Mouse (Mus musculus) forebrain, embryonic 15.5 days (tissue): ENCODE results near the gene Ssbp3. TPM values are rescaled to one million over a fixed set of nuclear protein-coding genes. Genes with fewer than 3 reads are reported as not detected.

ENCODE experiments used
- ATAC-seq: fragments of 200-750 bp; cut with Nextera tagmentation; replicated peaks from 2 replicates; pipeline ENCODE4 v1.8.0; 2017; ENCODE audit warnings: mild to moderate bottlenecking, moderate TSS enrichment, moderate library complexity
- H3K27ac ChIP-seq: fragments of 300-500 bp; sonication (generic); replicated peaks from 2 replicates; pipeline ENCODE4 v1.5.1; 2015; ENCODE audit warnings: mild to moderate bottlenecking, inconsistent platforms
- H3K27me3 ChIP-seq: fragments of 300-500 bp; sonication (generic); 2 replicates; pipeline ENCODE4 v1.6.1; 2015; ENCODE audit warnings: inconsistent platforms
- H3K36me3 ChIP-seq: fragments of 300-500 bp; sonication (generic); 2 replicates; pipeline ENCODE4 v1.6.1; 2015; ENCODE audit warnings: mild to moderate bottlenecking, inconsistent platforms
- H3K4me1 ChIP-seq: fragments of 300-500 bp; sonication (generic); 2 replicates; pipeline ENCODE4 v1.6.1; 2015; ENCODE audit warnings: inconsistent platforms
- H3K4me2 ChIP-seq: fragments of 300-500 bp; sonication (generic); replicated peaks from 2 replicates; pipeline ENCODE4 v1.6.1; 2015; ENCODE audit warnings: mild to moderate bottlenecking, inconsistent platforms
- H3K4me3 ChIP-seq: fragments of 300-500 bp; sonication (generic); 2 replicates; pipeline ENCODE4 v1.5.1; 2015; ENCODE audit warnings: mild to moderate bottlenecking, inconsistent platforms
- H3K9ac ChIP-seq: fragments of 300-500 bp; sonication (generic); replicated peaks from 2 replicates; pipeline ENCODE4 v1.6.1; 2015; ENCODE audit warnings: mild to moderate bottlenecking, inconsistent platforms
- H3K9me3 ChIP-seq: fragments of 300-500 bp; sonication (generic); 2 replicates; pipeline ENCODE4 v1.6.1; 2016; ENCODE audit warnings: inconsistent platforms
- WGBS: fragments of 180-500 bp; shearing (Covaris S2); methylation state at CpG from one replicate; pipeline ENCODE4 v1.1.7; 2015; ENCODE audit warnings: mixed read lengths; 5-methylcytosine and 5-hydroxymethylcytosine counted together
- polyA plus RNA-seq: library from polyadenylated mRNA; unstranded; fragments of >200 nt; fragmentation: Nextera tagmentation; extraction: Ambion mirVana; gene quantifications from 2 replicates; pipeline ENCODE4 v1.2.1, GENCODE M21; 2015

The Ssbp3 gene
- 198 and 201 TPM in 2 replicates for polyA plus RNA-seq

DNA sequence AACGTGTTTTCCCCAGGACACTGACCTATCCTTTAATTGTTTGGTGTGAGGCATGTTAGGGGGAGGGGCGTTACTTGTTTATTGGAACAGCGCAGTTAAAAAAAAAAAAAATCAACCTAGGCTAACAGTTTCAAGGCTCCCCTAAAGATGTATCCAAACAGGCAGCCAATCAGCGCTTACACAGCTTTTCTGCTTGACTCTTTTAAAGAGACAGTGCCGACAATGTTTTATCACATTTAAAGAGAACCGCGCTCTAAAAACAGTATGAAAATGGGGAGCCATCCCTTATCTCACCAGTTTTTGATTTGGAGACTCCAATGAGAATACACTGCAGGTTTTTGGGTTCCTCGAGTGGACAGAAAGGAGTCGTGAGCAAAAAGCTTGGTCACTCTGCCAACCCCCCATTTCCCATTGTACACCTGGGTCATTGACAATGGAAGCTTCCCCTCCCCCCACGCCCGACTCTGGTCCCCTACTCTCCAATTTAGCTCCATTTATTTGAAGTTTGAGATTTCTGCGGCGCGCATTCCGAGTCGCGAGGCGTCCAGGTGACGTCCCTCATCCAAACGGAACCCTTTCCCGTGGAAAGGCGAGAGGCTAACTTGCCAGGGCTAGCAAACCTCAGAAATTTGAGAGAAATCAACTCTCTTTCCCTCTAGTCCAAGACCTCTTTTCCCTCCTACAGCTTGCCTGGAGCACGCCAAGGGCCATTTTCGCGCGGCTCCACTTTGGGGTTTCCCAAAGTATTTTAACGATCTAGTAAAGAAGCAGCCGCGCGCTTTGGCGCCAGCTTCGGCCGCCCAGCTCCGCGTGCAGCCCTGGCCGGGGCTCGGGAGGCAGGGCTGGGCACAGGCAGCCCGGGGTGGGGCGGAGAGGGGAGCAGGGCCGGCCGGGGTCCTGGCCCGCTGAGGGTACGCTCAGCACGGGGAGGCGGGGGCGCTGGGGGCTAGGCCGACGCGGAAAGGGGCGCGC is at the start of gene Ssbp3:
Gene Ssbp3, plus strand, starts transcription at position 501 of the 972 bp plus-strand sequence.
- H3K9ac ChIP-seq = peak within 1 kb of the TSS; percentile 98
- peak; percentile 67 for ATAC-seq
- peak within 1 kb of the TSS; percentile 97 for H3K27ac ChIP-seq
- no peaks in the 10 kb centered on the region for H3K9me3 ChIP-seq
- H3K4me3 ChIP-seq = peak within 1 kb of the TSS; percentile 99
- H3K36me3 ChIP-seq = peaks cover 4% of the 10 kb centered on the region; the same call in 1 of the 2 replicates
- H3K4me2 ChIP-seq = peak within 1 kb of the TSS; percentile 80
- H3K4me1 ChIP-seq = peaks cover 53% of the 10 kb centered on the region
- under 1% methylated on average over 43 of the region's 51 CpGs for WGBS
- no peaks in the 10 kb centered on the region for H3K27me3 ChIP-seq

DNA sequence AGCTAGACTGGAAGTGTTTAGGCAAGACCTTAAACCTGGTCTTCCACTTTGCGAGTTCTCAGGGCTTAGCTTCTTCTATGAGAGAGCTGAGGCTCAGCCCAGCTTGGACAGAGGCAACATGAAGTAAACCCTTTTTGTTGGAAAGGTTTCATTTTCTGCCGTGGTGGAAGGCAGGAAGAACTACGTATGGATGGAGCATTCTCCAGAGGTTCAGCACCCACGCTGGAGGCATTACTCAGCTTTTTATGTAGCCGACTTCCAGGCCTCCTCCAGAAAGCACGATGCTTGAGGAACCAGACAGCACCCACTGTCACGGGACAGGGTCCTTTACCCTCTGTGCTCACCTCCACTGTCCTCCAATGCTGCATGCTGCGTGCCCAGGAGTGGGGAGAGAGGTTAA is 48.6 kb upstream of the Ssbp3 start:
- Histone ChIP-seq H3K36me3 (no peaks in the 10 kb centered on the region), H3K27ac (no peak overlapping the region), H3K4me1 (peaks cover 19% of the 10 kb centered on the region), H3K27me3 (no peaks in the 10 kb centered on the region), H3K9me3 (no peaks in the 10 kb centered on the region), H3K4me2 (no peak overlapping the region), H3K4me3 (no peak overlapping the region), H3K9ac (no peak overlapping the region)
- WGBS = 82% methylated on average over 8 of the region's 8 CpGs
- ATAC-seq = no peak

DNA sequence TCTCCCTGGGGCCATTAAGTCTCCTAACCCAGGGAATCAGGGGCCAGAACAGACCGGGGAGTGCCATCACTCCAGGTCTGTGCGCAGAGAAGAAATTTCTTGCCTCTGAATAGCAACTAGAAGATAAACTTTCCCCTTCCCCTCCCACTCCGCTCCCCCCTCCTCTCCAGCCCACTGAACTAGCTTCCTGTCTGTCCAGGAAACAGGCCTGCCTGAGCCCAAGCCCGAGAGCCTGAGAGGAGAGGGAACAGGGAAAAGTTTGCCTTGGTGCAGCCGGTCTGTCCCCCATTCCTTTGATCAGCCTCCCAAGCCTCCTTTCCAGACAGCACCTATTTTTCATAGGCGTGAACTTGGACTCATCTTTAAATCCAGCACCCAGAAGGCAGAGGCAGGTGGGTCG is 48.2 kb upstream of the Ssbp3 start:
- Histone ChIP-seq H3K4me3 (no peak overlapping the region), H3K9ac (no peak overlapping the region), H3K27ac (no peak overlapping the region), H3K36me3 (no peaks in the 10 kb centered on the region), H3K4me1 (peaks cover 22% of the 10 kb centered on the region), H3K4me2 (no peak overlapping the region), H3K27me3 (no peaks in the 10 kb centered on the region), H3K9me3 (no peaks in the 10 kb centered on the region)
- WGBS = 61% methylated on average over 7 of the region's 7 CpGs
- no peak for ATAC-seq

DNA sequence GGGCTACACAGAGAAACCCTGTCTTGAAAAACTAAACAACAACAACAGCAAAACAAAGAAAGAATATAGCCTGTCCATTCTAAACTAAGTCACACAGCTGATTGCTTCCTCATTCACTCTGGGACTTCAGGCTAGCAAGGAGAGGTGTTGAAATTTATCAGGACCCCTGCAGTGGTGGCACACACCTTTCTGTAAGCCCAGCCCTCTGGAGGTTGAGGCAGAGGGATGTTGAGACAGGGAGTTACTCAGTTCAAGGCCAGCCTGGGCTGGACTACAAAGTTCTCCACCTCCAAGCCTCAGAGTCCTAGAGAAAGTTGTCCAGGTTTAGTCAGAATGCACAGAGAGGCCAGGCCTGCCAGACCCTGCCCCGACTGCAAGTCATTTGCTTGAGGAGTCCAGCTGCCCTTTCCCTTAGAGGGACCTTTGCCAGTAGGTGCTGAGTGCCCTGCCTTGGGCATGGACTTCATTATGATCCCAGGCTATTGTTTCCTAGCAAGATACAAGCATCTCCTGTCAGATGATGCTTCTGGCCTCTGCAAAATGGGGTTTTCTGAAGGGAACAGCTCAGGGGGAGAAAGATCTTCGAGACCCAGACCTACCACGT is 47.6 kb upstream of the Ssbp3 start:
- 47% methylated on average over 3 of the region's 3 CpGs for WGBS
- no peak for ATAC-seq
- Histone ChIP-seq H3K9me3 (no peaks in the 10 kb centered on the region), H3K4me2 (no peak overlapping the region), H3K27ac (no peak overlapping the region), H3K4me1 (peaks cover 22% of the 10 kb centered on the region), H3K4me3 (no peak overlapping the region), H3K9ac (no peak overlapping the region), H3K36me3 (no peaks in the 10 kb centered on the region), H3K27me3 (no peaks in the 10 kb centered on the region)

DNA sequence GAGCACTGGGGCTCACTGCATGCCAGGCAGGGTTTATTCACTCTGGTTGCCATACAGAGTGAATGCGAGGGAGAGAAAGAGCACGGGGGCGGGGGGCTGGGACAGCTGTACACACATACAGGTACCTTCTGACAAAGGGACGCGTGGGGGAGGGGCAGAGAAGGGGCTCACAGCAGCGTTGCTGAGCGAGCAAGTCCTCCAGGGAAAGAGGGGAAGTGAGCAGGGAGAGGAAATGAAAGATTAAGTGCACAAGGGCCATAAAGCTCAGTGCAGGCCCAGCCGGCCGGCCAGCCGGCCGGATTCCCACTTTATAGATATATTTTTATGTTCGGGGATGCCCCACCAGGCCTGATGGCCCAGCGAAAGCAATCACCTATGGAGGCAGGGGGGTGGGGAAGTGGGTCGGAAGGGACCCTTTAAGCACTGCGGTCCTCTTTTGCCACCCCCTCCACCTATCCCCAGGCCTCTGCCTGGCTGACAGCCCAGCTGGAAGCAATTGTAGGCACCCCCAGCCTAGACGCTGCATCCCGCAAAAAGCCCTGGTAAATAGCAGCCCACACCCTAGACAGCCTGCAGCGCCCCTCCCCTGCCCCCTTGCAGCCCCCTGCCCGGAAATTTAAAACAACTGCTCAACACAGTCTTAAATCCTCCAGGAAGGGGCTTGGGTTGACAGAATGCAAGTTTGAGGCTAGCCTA is 44.9 kb upstream of the Ssbp3 start:
- Histone ChIP-seq H3K9ac (no peak overlapping the region), H3K27ac (peak overlapping the region; percentile 44), H3K36me3 (no peaks in the 10 kb centered on the region), H3K4me1 (peaks cover 22% of the 10 kb centered on the region), H3K4me3 (no peak overlapping the region), H3K4me2 (0 out of 2 replicates have a peak overlapping the region, but pooled peaks have one; percentile 4), H3K27me3 (no peaks in the 10 kb centered on the region), H3K9me3 (no peaks in the 10 kb centered on the region)
- ATAC-seq = peak; percentile 44
- 7% methylated on average over 19 of the region's 19 CpGs for WGBS

DNA sequence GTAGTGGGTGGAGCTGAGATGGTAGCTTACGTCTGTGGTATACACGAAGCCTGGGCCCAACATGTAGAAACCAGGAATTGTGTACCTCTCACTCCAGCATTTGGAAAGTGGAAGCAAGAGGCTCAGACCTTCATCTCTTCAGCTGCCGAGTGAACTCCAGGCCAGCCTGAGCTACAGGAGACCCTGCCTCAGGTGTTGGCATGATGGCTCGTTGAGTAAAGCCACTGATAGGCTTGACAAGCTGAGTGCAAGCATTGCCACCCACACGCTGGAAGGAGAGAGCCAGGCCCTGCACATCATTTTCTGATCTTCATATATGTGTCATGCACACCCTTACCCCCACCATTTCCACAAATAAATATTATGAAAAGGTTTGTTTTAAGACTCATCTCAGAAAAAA is 44.1 kb upstream of the Ssbp3 start:
- H3K4me1 ChIP-seq = peaks cover 22% of the 10 kb centered on the region
- no peaks in the 10 kb centered on the region for H3K27me3 ChIP-seq
- no peak overlapping the region for H3K4me2 ChIP-seq
- no peak overlapping the region for H3K4me3 ChIP-seq
- peak overlapping the region; percentile 44; the same call in 1 of the 2 replicates for H3K27ac ChIP-seq
- 48% methylated on average over 5 of the region's 5 CpGs for WGBS
- ATAC-seq = no peak
- no peaks in the 10 kb centered on the region for H3K9me3 ChIP-seq
- no peak overlapping the region for H3K9ac ChIP-seq
- H3K36me3 ChIP-seq = no peaks in the 10 kb centered on the region

DNA sequence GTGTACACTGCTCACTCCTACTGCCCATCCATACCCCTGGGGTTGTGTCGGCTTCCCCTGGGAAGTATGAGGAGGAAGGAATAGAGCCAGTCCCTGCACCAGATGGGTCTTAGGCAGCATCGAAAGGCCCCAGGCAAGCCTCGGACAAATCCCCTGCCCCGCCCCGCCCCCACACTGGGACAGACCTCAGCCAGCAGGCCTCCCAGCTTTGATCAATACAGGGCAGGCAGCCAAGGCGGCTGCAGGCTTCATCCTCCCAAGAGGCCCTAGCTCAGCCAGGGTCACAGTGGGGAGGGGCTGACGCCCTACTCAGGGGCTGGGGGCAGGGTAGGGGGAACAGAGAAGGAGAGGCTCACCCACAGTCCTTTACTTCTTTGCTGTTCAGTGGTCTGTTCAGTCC is 43.7 kb upstream of the Ssbp3 start:
- Histone ChIP-seq H3K9ac (no peak overlapping the region), H3K4me2 (no peak overlapping the region), H3K4me3 (no peak overlapping the region), H3K4me1 (peaks cover 22% of the 10 kb centered on the region), H3K9me3 (no peaks in the 10 kb centered on the region), H3K27ac (no peak overlapping the region), H3K27me3 (no peaks in the 10 kb centered on the region), H3K36me3 (no peaks in the 10 kb centered on the region)
- ATAC-seq = peak; percentile 81
- WGBS = 4% methylated on average over 7 of the region's 7 CpGs

DNA sequence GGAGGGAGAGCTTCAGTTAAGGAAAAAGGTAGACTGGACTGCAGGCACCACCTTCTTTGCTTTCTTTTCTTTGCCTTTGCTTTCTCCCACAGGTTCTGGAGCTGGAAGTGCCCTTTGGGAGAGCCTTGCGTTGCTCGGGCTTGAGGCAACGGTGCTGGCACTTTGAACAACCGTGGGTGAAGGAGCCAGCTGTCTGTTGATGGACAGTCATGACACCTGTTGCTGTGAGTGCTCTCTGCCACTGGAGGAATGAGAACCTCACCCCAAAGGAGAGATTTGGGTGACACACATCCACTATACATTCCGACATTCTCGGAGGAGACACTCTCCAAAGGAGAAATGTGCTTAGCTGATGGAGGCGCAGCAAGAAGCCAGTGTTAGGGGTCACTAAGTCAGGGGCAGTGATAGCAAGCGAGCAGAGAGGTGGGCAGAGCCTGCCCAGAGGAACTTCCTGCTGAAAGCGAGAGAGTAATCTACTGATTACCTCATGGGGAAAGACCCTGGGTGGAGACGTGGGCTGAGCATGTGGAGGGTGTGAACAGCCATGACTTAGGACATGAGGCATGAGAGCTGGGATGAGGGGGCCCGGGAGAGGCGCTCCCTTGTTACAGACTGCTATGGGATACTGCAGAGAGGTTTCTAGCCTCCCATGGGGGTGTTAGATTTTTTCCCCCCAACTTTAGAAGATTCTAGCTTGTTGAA is 41.6 kb upstream of the Ssbp3 start:
- Histone ChIP-seq H3K4me2 (no peak overlapping the region), H3K27me3 (no peaks in the 10 kb centered on the region), H3K9ac (no peak overlapping the region), H3K27ac (no peak overlapping the region), H3K36me3 (no peaks in the 10 kb centered on the region), H3K4me3 (no peak overlapping the region), H3K4me1 (peaks cover 22% of the 10 kb centered on the region), H3K9me3 (no peaks in the 10 kb centered on the region)
- no peak for ATAC-seq
- 82% methylated on average over 12 of the region's 12 CpGs for WGBS

DNA sequence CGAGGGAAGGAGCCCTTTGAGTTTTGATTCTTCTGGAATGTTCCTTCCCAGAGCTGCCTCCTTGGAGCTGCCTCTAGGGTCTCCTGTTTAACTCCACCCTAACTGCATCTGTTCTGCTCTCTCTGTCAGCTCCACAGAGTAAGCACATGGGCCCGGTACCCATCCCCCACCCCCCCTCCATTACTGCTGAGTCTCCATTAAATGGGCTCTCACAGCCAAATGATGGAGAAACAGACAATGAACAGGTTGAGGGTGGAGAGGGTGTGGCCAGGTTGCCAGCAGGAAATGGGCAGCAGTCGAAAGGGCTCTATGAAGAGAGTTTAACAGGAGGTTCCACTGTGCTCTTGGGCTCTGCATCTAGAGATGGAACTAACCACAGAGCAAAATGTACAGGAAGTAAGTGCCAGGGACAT is 41.0 kb upstream of the Ssbp3 start:
- 81% methylated on average over 3 of the region's 3 CpGs for WGBS
- Histone ChIP-seq H3K4me3 (no peak overlapping the region), H3K9ac (no peak overlapping the region), H3K4me2 (no peak overlapping the region), H3K9me3 (no peaks in the 10 kb centered on the region), H3K27me3 (no peaks in the 10 kb centered on the region), H3K4me1 (peaks cover 22% of the 10 kb centered on the region), H3K27ac (no peak overlapping the region), H3K36me3 (no peaks in the 10 kb centered on the region)
- no peak for ATAC-seq

DNA sequence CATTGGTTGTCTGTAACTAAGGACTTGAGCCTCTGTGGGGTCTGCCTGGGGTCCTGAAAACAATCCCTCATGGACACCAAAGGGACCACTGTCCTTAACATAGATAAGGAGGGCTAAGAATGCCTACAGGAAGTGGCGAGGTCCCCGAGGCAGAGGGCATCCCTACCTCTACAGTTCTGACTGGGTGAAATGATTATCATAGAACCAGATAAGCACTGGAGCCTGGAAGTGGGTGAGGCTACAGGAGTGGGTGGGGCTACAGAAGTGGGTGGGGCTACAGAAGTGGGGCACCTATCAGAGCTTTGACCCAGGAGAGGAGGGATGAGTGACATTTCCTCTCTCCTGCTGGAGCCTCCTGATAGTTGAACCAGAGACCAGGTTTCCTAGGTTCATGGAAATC is 39.9 kb upstream of the Ssbp3 start:
- no peak overlapping the region for H3K9ac ChIP-seq
- no peak overlapping the region for H3K27ac ChIP-seq
- WGBS = 98% methylated on average over 2 of the region's 2 CpGs
- peaks cover 16% of the 10 kb centered on the region for H3K4me1 ChIP-seq
- no peaks in the 10 kb centered on the region for H3K36me3 ChIP-seq
- no peak for ATAC-seq
- H3K4me2 ChIP-seq = no peak overlapping the region
- no peaks in the 10 kb centered on the region for H3K27me3 ChIP-seq
- H3K9me3 ChIP-seq = no peaks in the 10 kb centered on the region
- no peak overlapping the region for H3K4me3 ChIP-seq

DNA sequence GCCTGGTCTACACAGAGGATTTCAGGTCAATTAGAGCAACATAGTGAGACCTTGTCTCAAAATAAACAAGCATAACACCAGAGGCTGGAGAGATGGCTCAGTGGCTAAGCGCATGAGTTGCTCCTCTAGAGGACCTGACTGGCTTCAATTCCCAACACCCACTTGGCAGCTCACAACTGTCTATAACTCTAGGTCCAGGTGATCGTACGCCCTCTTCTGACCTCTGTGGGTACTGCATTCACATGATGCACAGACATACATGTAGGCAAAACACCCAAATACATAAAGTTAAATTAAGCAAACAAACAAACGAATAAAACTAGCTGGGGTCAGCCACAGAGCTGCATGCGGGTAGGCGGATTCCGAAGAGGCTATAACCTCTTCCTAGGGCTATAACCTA is 36.0 kb upstream of the Ssbp3 start:
- no peak overlapping the region for H3K4me3 ChIP-seq
- no peaks in the 10 kb centered on the region for H3K4me1 ChIP-seq
- WGBS = 89% methylated on average over 7 of the region's 7 CpGs
- H3K27me3 ChIP-seq = no peaks in the 10 kb centered on the region
- H3K9ac ChIP-seq = no peak overlapping the region
- no peak overlapping the region for H3K27ac ChIP-seq
- no peaks in the 10 kb centered on the region for H3K36me3 ChIP-seq
- no peak for ATAC-seq
- H3K9me3 ChIP-seq = no peaks in the 10 kb centered on the region
- H3K4me2 ChIP-seq = no peak overlapping the region
